Mouse (Mus musculus): Measurements from ENCODE around the gene Mcm2.

- no peak for TF ChIP-seq GATA2 (IDR thresholded peaks at IDR 0.05; ENCODE audit: borderline replicate concordance, low read depth, low read length)
- no peak for TF ChIP-seq CTCF (IDR thresholded peaks at IDR 0.05; ENCODE audit: low read depth, low read length)
- TF ChIP-seq GATA1 (IDR thresholded peaks at IDR 0.05; ENCODE audit: borderline replicate concordance, low read length): no peak
Measured at GRCm38 (mm10) chr6:88901471-88901870, 2.9 kb upstream of the Mcm2 start.
